Mouse (Mus musculus) liver, adult 2 months (tissue): Measurements from ENCODE around the gene Rbms1. TPM values are rescaled to one million over a fixed set of nuclear protein-coding genes. Genes with fewer than 3 reads are reported as not detected.
A peak's percentile ranks its signal among the peaks of the same experiment; 100 is the strongest.

Experiments
- DNase-seq: peaks from one replicate; pipeline ENCODE4 v3.0.0-alpha.2; 2011; ENCODE audit warnings: low read depth, low spot score; ENCODE audit errors: extremely low read depth
- H3K27ac ChIP-seq: fragments of 200-500 bp; replicated peaks from 2 replicates; pipeline ENCODE4 v1.5.1; 2012; ENCODE audit warnings: low read depth, mild to moderate bottlenecking, control low read depth, inconsistent platforms, low read length; ENCODE audit not compliant: insufficient read depth
- H3K27me3 ChIP-seq: fragments of 200-500 bp; 2 replicates; pipeline ENCODE4 v1.6.1; 2012; ENCODE audit warnings: mild to moderate bottlenecking, moderate library complexity, low read length, inconsistent platforms; ENCODE audit not compliant: control insufficient read depth, insufficient read depth
- H3K36me3 ChIP-seq: fragments of 200-500 bp; 2 replicates; pipeline ENCODE4 v1.6.1; 2012; ENCODE audit warnings: low read length, inconsistent platforms; ENCODE audit not compliant: control insufficient read depth, insufficient read depth
- H3K4me1 ChIP-seq: fragments of 200-500 bp; 2 replicates; pipeline ENCODE4 v1.6.1; 2011; ENCODE audit warnings: low read length; ENCODE audit not compliant: control insufficient read depth, insufficient read depth
- H3K4me3 ChIP-seq: fragments of 200-500 bp; 2 replicates; pipeline ENCODE4 v1.5.1; 2011; ENCODE audit warnings: low read depth, mild to moderate bottlenecking, control low read depth, low read length, moderate library complexity; ENCODE audit not compliant: insufficient read depth
- H3K79me2 ChIP-seq: fragments of 200-500 bp; 2 replicates; pipeline ENCODE4 v1.6.1; 2012; ENCODE audit warnings: inconsistent platforms, mild to moderate bottlenecking, low read length, moderate library complexity; ENCODE audit not compliant: control insufficient read depth, insufficient read depth
- H3K9ac ChIP-seq: fragments of 200-500 bp; 2 replicates; pipeline ENCODE4 v1.6.1; 2012; ENCODE audit warnings: low read depth, mild to moderate bottlenecking, control low read depth, inconsistent platforms, low read length
- CTCF ChIP-seq: fragments of 200-500 bp; IDR thresholded peaks from 2 replicates; pipeline ENCODE4 v1.5.1; 2011; ENCODE audit warnings: low read depth, low read length, control low read depth
- POLR2A ChIP-seq: fragments of 200-500 bp; IDR thresholded peaks from 2 replicates; pipeline ENCODE4 v1.6.1; 2011; ENCODE audit warnings: low read length, control low read depth; ENCODE audit not compliant: insufficient read depth; ENCODE audit errors: extremely low read depth
- WGBS: fragments of 180-500 bp; shearing (Covaris S2); methylation state at CpG from one replicate; pipeline ENCODE4 v1.1.7; 2018; 5-methylcytosine and 5-hydroxymethylcytosine counted together
- polyA plus RNA-seq: library from polyadenylated mRNA; depleted of rRNA; stranded (reverse); fragments of >200 nt; gene quantifications from 2 replicates; pipeline ENCODE4 v1.2.3, GENCODE M21; 2012
- total RNA-seq: library from RNA; depleted of rRNA; stranded (reverse); fragments of >200 nt; gene quantifications from 2 replicates; pipeline ENCODE4 v1.2.3, GENCODE M21; 2014

Rbms1 gene
- total and polyA plus RNA-seq, 2 experiments: 25.8 to 54.6 TPM

DNA sequence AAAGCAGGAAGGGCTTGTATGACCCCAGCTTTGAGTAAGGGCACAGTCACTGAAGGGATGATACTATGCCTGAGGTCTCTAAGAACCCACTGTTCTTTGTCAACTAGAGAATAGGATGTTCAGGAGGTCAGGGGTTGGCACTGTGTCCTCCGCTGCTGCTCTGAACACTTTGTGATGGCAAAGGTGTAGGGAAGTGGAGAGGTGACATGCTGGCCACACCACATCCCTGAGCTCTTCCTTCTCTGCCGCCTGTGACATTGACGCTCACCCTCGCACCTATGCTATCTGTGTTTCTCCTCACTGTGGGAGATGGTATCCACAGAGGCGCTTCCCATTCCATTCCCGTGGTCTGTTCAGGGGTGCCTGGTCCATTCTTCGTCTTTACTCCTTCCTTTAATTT is 163.2 kb downstream of the Rbms1 start:
- 86% methylated on average over 7 of the region's 7 CpGs for WGBS

DNA sequence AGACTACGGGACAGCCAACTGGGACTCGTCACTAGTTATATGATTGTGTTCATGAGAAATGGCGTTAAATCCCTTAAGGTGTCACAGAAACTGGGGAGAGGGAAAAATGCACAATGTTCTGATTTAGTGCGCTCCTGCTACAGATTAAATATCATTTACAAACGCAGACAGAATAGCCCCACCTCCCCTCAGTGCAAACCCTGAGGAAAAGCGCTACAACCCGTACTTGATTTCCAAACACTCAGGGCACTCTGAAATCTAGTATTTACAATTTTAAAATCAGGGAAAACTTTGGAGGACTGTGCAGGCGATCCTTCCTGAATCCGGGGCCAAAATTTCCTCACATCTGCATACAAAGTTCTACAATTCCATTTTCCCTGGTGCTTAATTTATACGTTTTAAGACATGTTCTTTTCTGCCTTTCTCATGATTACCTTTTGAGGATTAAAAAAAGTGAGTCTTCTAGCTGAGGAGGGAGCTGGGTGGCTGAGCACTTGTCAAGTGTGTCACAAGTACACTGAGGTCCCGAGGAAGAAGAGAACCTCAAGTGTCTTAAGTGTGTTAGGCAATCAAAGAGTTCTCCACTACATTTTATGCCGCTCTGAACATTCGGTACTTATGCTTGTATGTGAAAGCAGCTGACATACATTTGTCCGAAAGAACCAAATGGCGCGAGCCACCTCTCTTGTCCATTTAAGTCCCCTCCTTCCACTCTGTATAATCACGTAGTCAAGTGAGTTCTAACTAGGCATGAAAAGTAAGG is 164.0 kb downstream of the Rbms1 start:
- WGBS: 83% methylated on average over 17 of the region's 17 CpGs
- Histone ChIP-seq H3K79me2 (peaks cover 6% of the 10 kb centered on the region; the same call in 1 of the 2 replicates), H3K36me3 (peaks cover 8% of the 10 kb centered on the region; the same call in 1 of the 2 replicates)

More for the DNA sequence above, 163.2 kb downstream of the Rbms1 start:
- DNase-seq: no peak
- Histone ChIP-seq H3K4me1 (peaks cover 31% of the 10 kb centered on the region), H3K79me2 (peaks cover 3% of the 10 kb centered on the region; the same call in 1 of the 2 replicates), H3K9ac (no peak overlapping the region), H3K27me3 (no peaks in the 10 kb centered on the region), H3K4me3 (no peak overlapping the region), H3K36me3 (peaks cover 6% of the 10 kb centered on the region; the same call in 1 of the 2 replicates), H3K27ac (no peak overlapping the region)
- TF ChIP-seq CTCF (no peak), POLR2A (no peak)

DNA sequence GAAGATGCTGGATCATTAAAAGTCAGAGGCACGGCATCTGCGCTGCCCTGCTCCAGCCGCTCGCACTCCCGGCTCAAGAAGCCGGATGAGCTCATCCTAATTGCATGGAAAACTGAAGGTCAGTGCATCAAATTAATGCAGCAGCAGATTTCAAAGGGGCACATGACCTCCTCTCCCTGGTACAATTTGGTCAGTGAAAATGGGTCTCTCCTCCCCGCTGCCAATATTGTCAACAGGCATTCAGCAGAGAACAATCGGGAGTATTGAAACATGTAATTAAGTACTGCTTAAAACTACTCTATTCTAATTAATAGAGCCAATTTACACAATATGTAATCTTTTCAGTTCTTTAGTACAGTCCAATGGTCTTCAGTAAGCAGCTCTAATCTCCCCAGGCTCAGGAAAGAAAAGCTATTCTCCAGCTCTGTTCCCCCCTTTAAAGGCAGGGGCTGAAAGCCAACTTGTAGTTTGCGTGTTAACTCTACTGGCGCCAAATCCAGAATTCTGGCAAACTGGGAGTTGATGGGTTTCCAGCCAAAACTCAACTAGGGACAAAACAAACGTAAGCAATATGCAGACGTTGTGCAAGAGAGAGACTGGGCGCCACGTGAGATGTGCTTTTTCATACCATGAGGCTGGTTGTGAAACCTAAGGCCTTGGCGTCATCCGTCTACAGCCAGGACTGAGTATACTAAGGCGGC is 165.9 kb downstream of the Rbms1 start:
- 0 out of 2 replicates have a peak overlapping the region, but pooled peaks have one; percentile 38 for H3K27ac ChIP-seq
- peaks cover 4% of the 10 kb centered on the region; the same call in 1 of the 2 replicates for H3K79me2 ChIP-seq

More for the DNA sequence above, 164.0 kb downstream of the Rbms1 start:
- TF ChIP-seq POLR2A (no peak), CTCF (no peak)
- H3K9ac ChIP-seq: no peak overlapping the region
- peaks cover 27% of the 10 kb centered on the region for H3K4me1 ChIP-seq
- no peak overlapping the region for H3K27ac ChIP-seq
- no peaks in the 10 kb centered on the region for H3K27me3 ChIP-seq
- H3K4me3 ChIP-seq: no peak overlapping the region
- no peak for DNase-seq

DNA sequence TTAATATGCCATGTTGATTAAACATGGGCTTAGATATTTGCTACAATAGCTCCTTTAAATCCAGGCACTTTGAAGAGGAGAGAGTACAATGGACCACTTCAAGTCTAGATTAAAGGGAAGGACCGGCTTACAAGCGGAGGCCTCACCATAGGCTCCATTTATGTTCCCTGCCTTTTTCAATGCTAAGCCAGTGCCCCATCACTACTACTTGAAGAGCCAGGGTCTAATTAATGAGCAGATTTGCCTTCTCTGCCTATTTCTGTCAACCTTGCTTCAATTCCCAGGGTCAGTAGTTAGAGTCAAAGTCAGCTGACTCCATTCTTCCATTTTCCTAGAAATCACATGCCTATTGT is 166.4 kb downstream of the Rbms1 start:
- peaks cover 4% of the 10 kb centered on the region; the same call in 1 of the 2 replicates for H3K79me2 ChIP-seq
- no peaks in the 10 kb centered on the region for H3K27me3 ChIP-seq
- DNase-seq: no peak
- no peak overlapping the region for H3K27ac ChIP-seq
- H3K4me1 ChIP-seq: peaks cover 17% of the 10 kb centered on the region
- WGBS: 100% methylated on average over 2 of the region's 2 CpGs
- no peak overlapping the region for H3K9ac ChIP-seq
- H3K36me3 ChIP-seq: peaks cover 10% of the 10 kb centered on the region; the same call in 1 of the 2 replicates
- TF ChIP-seq CTCF (no peak), POLR2A (no peak)
- no peak overlapping the region for H3K4me3 ChIP-seq

More for the DNA sequence above, 165.9 kb downstream of the Rbms1 start:
- Histone ChIP-seq H3K9ac (no peak overlapping the region; the same call in 1 of the 2 replicates), H3K4me3 (no peak overlapping the region), H3K4me1 (peaks cover 18% of the 10 kb centered on the region), H3K27me3 (no peaks in the 10 kb centered on the region), H3K36me3 (peaks cover 8% of the 10 kb centered on the region; the same call in 1 of the 2 replicates)
- WGBS: 48% methylated on average over 17 of the region's 17 CpGs
- no peak for TF ChIP-seq POLR2A
- no peak for TF ChIP-seq CTCF
- DNase-seq: peak; percentile 99

DNA sequence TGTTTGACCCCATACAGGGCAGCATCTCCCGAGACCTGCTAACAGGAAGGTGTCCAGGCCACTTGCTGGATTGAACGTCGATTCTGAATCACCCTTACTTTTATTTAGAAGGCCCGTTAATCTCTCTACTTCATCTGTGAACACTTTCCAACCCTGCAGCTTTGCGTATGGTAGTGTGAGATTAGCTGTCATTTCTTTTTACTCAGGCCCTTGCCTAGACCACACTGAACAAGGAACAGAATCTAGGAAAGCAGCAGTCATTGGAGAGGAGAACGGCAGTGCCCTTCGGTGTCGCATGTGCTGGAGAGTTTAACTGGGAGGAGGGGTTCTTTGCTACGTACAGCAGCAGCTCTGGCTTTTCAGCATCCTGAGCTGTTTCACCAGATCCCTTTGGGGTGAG is 167.1 kb downstream of the Rbms1 start:
- TF ChIP-seq CTCF: no peak
- TF ChIP-seq POLR2A: no peak
- Histone ChIP-seq H3K36me3 (peaks cover 13% of the 10 kb centered on the region), H3K9ac (no peak overlapping the region), H3K27me3 (no peaks in the 10 kb centered on the region), H3K4me3 (no peak overlapping the region), H3K27ac (no peak overlapping the region), H3K79me2 (peaks cover 4% of the 10 kb centered on the region; the same call in 1 of the 2 replicates), H3K4me1 (peaks cover 17% of the 10 kb centered on the region)
- WGBS: 96% methylated on average over 9 of the region's 9 CpGs
- no peak for DNase-seq
